Mouse (Mus musculus) limb, embryonic 10.5 days (tissue): ENCODE data around the gene Smyd1. TPM values are rescaled to one million over a fixed set of nuclear protein-coding genes. Genes with fewer than 3 reads are reported as not detected.
"Not testable (repeated sequence)": the region's sequence is repeated elsewhere in the genome, so short reads cannot be mapped to it uniquely, and the experiment has no call there.

Source experiments
- DNase-seq: peaks from one replicate; pipeline ENCODE4 v3.0.0-alpha.2; 2017; ENCODE audit warnings: low spot score
- H3K27ac ChIP-seq: fragments of 300-500 bp; sonication (generic); 2 replicates; pipeline ENCODE4 v1.5.1; 2016; ENCODE audit warnings: mild to moderate bottlenecking
- H3K27me3 ChIP-seq: fragments of 300-500 bp; sonication (generic); 2 replicates; pipeline ENCODE4 v1.6.1; 2016; ENCODE audit warnings: low read depth, mild to moderate bottlenecking; ENCODE audit not compliant: poor library complexity, severe bottlenecking
- H3K36me3 ChIP-seq: fragments of 300-500 bp; sonication (generic); 2 replicates; pipeline ENCODE4 v1.6.1; 2016; ENCODE audit warnings: mild to moderate bottlenecking, moderate library complexity
- H3K4me1 ChIP-seq: fragments of 300-500 bp; sonication (generic); 2 replicates; pipeline ENCODE4 v1.6.1; 2016
- H3K4me3 ChIP-seq: fragments of 300-500 bp; sonication (generic); 2 replicates; pipeline ENCODE4 v1.5.1; 2016; ENCODE audit warnings: mild to moderate bottlenecking, moderate library complexity
- H3K9me3 ChIP-seq: fragments of 300-500 bp; sonication (generic); replicated peaks from 2 replicates; pipeline ENCODE4 v1.6.1; 2016; ENCODE audit warnings: mild to moderate bottlenecking
- WGBS: fragments of 180-500 bp; shearing (Covaris S2); methylation state at CpG from one replicate; pipeline ENCODE4 v1.1.7; 2016; 5-methylcytosine and 5-hydroxymethylcytosine counted together
- polyA plus RNA-seq: library from polyadenylated mRNA; unstranded; fragments of >200 nt; fragmentation: Nextera tagmentation; extraction: Ambion mirVana; gene quantifications from 2 replicates; pipeline ENCODE4 v1.2.1, GENCODE M21; 2016

The Smyd1 gene
- polyA plus RNA-seq, 1 experiment from 2014 or later: 0.35 TPM

GRCm38 (mm10) chr6:71268929-71269685 lies 52.9 kb downstream of the Smyd1 start:
- 72% methylated on average over 7 of the region's 7 CpGs for WGBS
- H3K27me3 ChIP-seq: no peaks in the 10 kb centered on the region
- no peak for DNase-seq
- no peaks in the 10 kb centered on the region for H3K9me3 ChIP-seq
- no peak overlapping the region for H3K27ac ChIP-seq
- H3K4me1 ChIP-seq: peaks cover 18% of the 10 kb centered on the region
- H3K36me3 ChIP-seq: no peaks in the 10 kb centered on the region
- no peak overlapping the region for H3K4me3 ChIP-seq

GRCm38 (mm10) chr6:71267603-71268002 lies 54.4 kb downstream of the Smyd1 start:
- H3K4me1 ChIP-seq: peaks cover 15% of the 10 kb centered on the region
- H3K4me3 ChIP-seq, H3K9me3 ChIP-seq, DNase-seq, H3K27ac ChIP-seq, H3K27me3 ChIP-seq, H3K36me3 ChIP-seq: not testable (repeated sequence)
- WGBS: 92% methylated on average over 7 of the region's 7 CpGs

GRCm38 (mm10) chr6:71262142-71262833 lies 59.7 kb downstream of the Smyd1 start:
- 70% methylated on average over 8 of the region's 8 CpGs for WGBS
- Histone ChIP-seq H3K27me3 (no peaks in the 10 kb centered on the region), H3K4me3 (no peak overlapping the region), H3K4me1 (peaks cover 7% of the 10 kb centered on the region; the same call in 1 of the 2 replicates), H3K9me3 (no peaks in the 10 kb centered on the region), H3K27ac (no peak overlapping the region), H3K36me3 (no peaks in the 10 kb centered on the region)
- no peak for DNase-seq

- 90% methylated on average over 3 of the region's 3 CpGs for WGBS
- Histone ChIP-seq H3K27me3 (no peaks in the 10 kb centered on the region), H3K9me3 (no peaks in the 10 kb centered on the region), H3K36me3 (no peaks in the 10 kb centered on the region), H3K4me3 (no peak overlapping the region), H3K27ac (no peak overlapping the region), H3K4me1 (peaks cover 7% of the 10 kb centered on the region; the same call in 1 of the 2 replicates)
- DNase-seq: no peak
Observed at GRCm38 (mm10) chr6:71261060-71261459, 61.0 kb downstream of the Smyd1 start.

GRCm38 (mm10) chr6:71260051-71260640 lies 61.9 kb downstream of the Smyd1 start:
- H3K9me3 ChIP-seq: no peaks in the 10 kb centered on the region
- H3K4me3 ChIP-seq: no peak overlapping the region
- H3K27ac ChIP-seq: no peak overlapping the region
- 63% methylated on average over 6 of the region's 6 CpGs for WGBS
- no peak for DNase-seq
- no peaks in the 10 kb centered on the region for H3K36me3 ChIP-seq
- peaks cover 7% of the 10 kb centered on the region; the same call in 1 of the 2 replicates for H3K4me1 ChIP-seq
- H3K27me3 ChIP-seq: no peaks in the 10 kb centered on the region

- peaks cover 7% of the 10 kb centered on the region; the same call in 1 of the 2 replicates for H3K4me1 ChIP-seq
- no peaks in the 10 kb centered on the region for H3K9me3 ChIP-seq
- no peaks in the 10 kb centered on the region for H3K27me3 ChIP-seq
- H3K27ac ChIP-seq: no peak overlapping the region
- no peak overlapping the region for H3K4me3 ChIP-seq
- H3K36me3 ChIP-seq: no peaks in the 10 kb centered on the region
- 91% methylated on average over 4 of the region's 4 CpGs for WGBS
- DNase-seq: no peak
Observed at GRCm38 (mm10) chr6:71259166-71259565, 62.9 kb downstream of the Smyd1 start.

GRCm38 (mm10) chr6:71258562-71258961 lies 63.5 kb downstream of the Smyd1 start:
- DNase-seq: no peak
- WGBS: 87% methylated on average over 2 of the region's 2 CpGs
- Histone ChIP-seq H3K9me3 (no peaks in the 10 kb centered on the region), H3K36me3 (no peaks in the 10 kb centered on the region), H3K27ac (no peak overlapping the region), H3K27me3 (no peaks in the 10 kb centered on the region), H3K4me3 (no peak overlapping the region), H3K4me1 (peaks cover 7% of the 10 kb centered on the region; the same call in 1 of the 2 replicates)

GRCm38 (mm10) chr6:71257375-71257774 lies 64.7 kb downstream of the Smyd1 start:
- H3K27me3 ChIP-seq: no peaks in the 10 kb centered on the region

GRCm38 (mm10) chr6:71256166-71256565 lies 65.9 kb downstream of the Smyd1 start:
- H3K4me3 ChIP-seq: no peak overlapping the region
- no peaks in the 10 kb centered on the region for H3K27me3 ChIP-seq
- H3K36me3 ChIP-seq: no peaks in the 10 kb centered on the region
- H3K27ac ChIP-seq: no peak overlapping the region
- 92% methylated on average over 10 of the region's 10 CpGs for WGBS
- no peaks in the 10 kb centered on the region for H3K4me1 ChIP-seq
- no peaks in the 10 kb centered on the region for H3K9me3 ChIP-seq
- DNase-seq: no peak

More at GRCm38 (mm10) chr6:71257375-71257774, 64.7 kb downstream of the Smyd1 start:
- H3K9me3 ChIP-seq: no peaks in the 10 kb centered on the region
- H3K36me3 ChIP-seq: no peaks in the 10 kb centered on the region
- WGBS: 76% methylated on average over 1 of the region's 1 CpGs
- H3K27ac ChIP-seq: no peak overlapping the region
- H3K4me1 ChIP-seq: peaks cover 2% of the 10 kb centered on the region; the same call in 1 of the 2 replicates
- DNase-seq: no peak
- H3K4me3 ChIP-seq: no peak overlapping the region

- Histone ChIP-seq H3K9me3 (no peaks in the 10 kb centered on the region), H3K4me1 (no peaks in the 10 kb centered on the region), H3K27me3 (no peaks in the 10 kb centered on the region), H3K36me3 (no peaks in the 10 kb centered on the region), H3K4me3 (no peak overlapping the region), H3K27ac (no peak overlapping the region)
- 97% methylated on average over 6 of the region's 6 CpGs for WGBS
- no peak for DNase-seq
Observed at GRCm38 (mm10) chr6:71254456-71254855, 67.6 kb downstream of the Smyd1 start.

GRCm38 (mm10) chr6:71250951-71251350 lies 71.1 kb downstream of the Smyd1 start:
- DNase-seq: no peak
- H3K27me3 ChIP-seq: no peaks in the 10 kb centered on the region
- WGBS: 90% methylated on average over 8 of the region's 8 CpGs

GRCm38 (mm10) chr6:71249615-71250014 lies 72.4 kb downstream of the Smyd1 start:
- Histone ChIP-seq H3K4me3 (no peak overlapping the region), H3K4me1 (no peaks in the 10 kb centered on the region), H3K9me3 (no peaks in the 10 kb centered on the region), H3K27ac (no peak overlapping the region), H3K27me3 (no peaks in the 10 kb centered on the region), H3K36me3 (no peaks in the 10 kb centered on the region)
- WGBS: 85% methylated on average over 3 of the region's 3 CpGs
- DNase-seq: no peak

More at GRCm38 (mm10) chr6:71250951-71251350, 71.1 kb downstream of the Smyd1 start:
- H3K9me3 ChIP-seq: no peaks in the 10 kb centered on the region
- no peaks in the 10 kb centered on the region for H3K36me3 ChIP-seq
- no peaks in the 10 kb centered on the region for H3K4me1 ChIP-seq
- H3K4me3 ChIP-seq: no peak overlapping the region
- no peak overlapping the region for H3K27ac ChIP-seq

- H3K27ac ChIP-seq: no peak overlapping the region
- H3K27me3 ChIP-seq: no peaks in the 10 kb centered on the region
- no peaks in the 10 kb centered on the region for H3K36me3 ChIP-seq
- 88% methylated on average over 1 of the region's 1 CpGs for WGBS
- no peaks in the 10 kb centered on the region for H3K9me3 ChIP-seq
- no peak for DNase-seq
- H3K4me1 ChIP-seq: no peaks in the 10 kb centered on the region
- H3K4me3 ChIP-seq: no peak overlapping the region
Observed at GRCm38 (mm10) chr6:71248420-71248819, 73.6 kb downstream of the Smyd1 start.
